Mouse (Mus musculus) lung, postnatal 0 days (tissue): ENCODE data around the gene Hbb-bs.
"Not testable (repeated sequence)": the region's sequence is repeated elsewhere in the genome, so short reads cannot be mapped to it uniquely, and the experiment has no call there.

Experiments
- CTCF ChIP-seq: IDR thresholded peaks from 2 replicates; pipeline ENCODE4 v1.5.1; 2016; ENCODE audit warnings: antibody characterized with exemption, mild to moderate bottlenecking
- EP300 ChIP-seq: IDR thresholded peaks from 2 replicates; pipeline ENCODE4 v1.6.1; 2016; ENCODE audit warnings: antibody characterized with exemption, mild to moderate bottlenecking, control low read depth

GRCm38 (mm10) chr7:103777652-103778051, 50.2 kb downstream of the Hbb-bs start:
- not testable (repeated sequence) for TF ChIP-seq CTCF, EP300
